Mouse (Mus musculus): ENCODE measurements around the gene Ceacam18. TPM values are rescaled to one million over a fixed set of nuclear protein-coding genes. Genes with fewer than 3 reads are reported as not detected.
A peak's percentile ranks its signal among the peaks of the same experiment; 100 is the strongest.
"Not testable (repeated sequence)": the region's sequence is repeated elsewhere in the genome, so short reads cannot be mapped to it uniquely, and the experiment has no call there.

The Ceacam18 gene
- polyA plus RNA-seq, 1 experiment from 2014 or later = not detected

GRCm38 (mm10) chr7:43671809-43672580 is 37.5 kb downstream of the Ceacam18 start, which contains the start of gene Ctu1:
Gene Ctu1, plus strand, starts transcription at chr7:43672016.
- H3K4me3 ChIP-seq = peak within 1 kb of the TSS; percentile 70
- ATAC-seq (replicated peaks) = peak; percentile 96
- H3K9ac ChIP-seq = peak within 1 kb of the TSS; percentile 70
- no peaks in the 10 kb centered on the region for H3K27me3 ChIP-seq (replicated peaks)
- H3K4me1 ChIP-seq = peaks cover 10% of the 10 kb centered on the region
- H3K36me3 ChIP-seq (replicated peaks) = peaks cover 23% of the 10 kb centered on the region
- H3K9me3 ChIP-seq = 0 out of 2 replicates have a peak, but pooled peaks cover 6% of the 10 kb centered on the region
- H3K4me2 ChIP-seq = peak within 1 kb of the TSS; percentile 84
- peak within 1 kb of the TSS; percentile 67 for H3K27ac ChIP-seq
- under 1% methylated on average over 26 of the region's 26 CpGs for WGBS

- Histone ChIP-seq H3K4me3 (peak overlapping the region; percentile 70), H3K4me2 (peak overlapping the region; percentile 84), H3K9me3 (0 out of 2 replicates have a peak, but pooled peaks cover 6% of the 10 kb centered on the region), H3K4me1 (peaks cover 10% of the 10 kb centered on the region), H3K27me3 (replicated peaks) (no peaks in the 10 kb centered on the region), H3K9ac (peak overlapping the region; percentile 70), H3K36me3 (replicated peaks) (peaks cover 30% of the 10 kb centered on the region), H3K27ac (peak overlapping the region; percentile 67)
- peak; percentile 8 for ATAC-seq (replicated peaks)
- 14% methylated on average over 10 of the region's 10 CpGs for WGBS
Observed at GRCm38 (mm10) chr7:43672581-43673260, 38.2 kb downstream of the Ceacam18 start.

- Histone ChIP-seq H3K4me2 (no peak overlapping the region), H3K27me3 (replicated peaks) (no peaks in the 10 kb centered on the region), H3K36me3 (replicated peaks) (peaks cover 35% of the 10 kb centered on the region), H3K4me1 (peaks cover 10% of the 10 kb centered on the region), H3K4me3 (no peak overlapping the region), H3K9me3 (0 out of 2 replicates have a peak, but pooled peaks cover 6% of the 10 kb centered on the region), H3K27ac (no peak overlapping the region), H3K9ac (no peak overlapping the region)
- no peak for ATAC-seq (replicated peaks)
- 92% methylated on average over 32 of the region's 32 CpGs for WGBS
Observed at GRCm38 (mm10) chr7:43675091-43675490, 40.6 kb downstream of the Ceacam18 start.

GRCm38 (mm10) chr7:43678517-43678916 is 44.0 kb downstream of the Ceacam18 start:
- no peak overlapping the region for H3K4me2 ChIP-seq
- no peak overlapping the region for H3K4me3 ChIP-seq
- no peaks in the 10 kb centered on the region for H3K27me3 ChIP-seq (replicated peaks)
- H3K9ac ChIP-seq = no peak overlapping the region
- H3K4me1 ChIP-seq = no peaks in the 10 kb centered on the region
- H3K36me3 ChIP-seq (replicated peaks) = peaks cover 35% of the 10 kb centered on the region
- no peak overlapping the region for H3K27ac ChIP-seq
- 0 out of 2 replicates have a peak, but pooled peaks cover 6% of the 10 kb centered on the region for H3K9me3 ChIP-seq
- ATAC-seq (replicated peaks) = no peak

GRCm38 (mm10) chr7:43680960-43681359 is 46.5 kb downstream of the Ceacam18 start:
- Histone ChIP-seq H3K27ac (no peak overlapping the region), H3K36me3 (replicated peaks) (peaks cover 23% of the 10 kb centered on the region), H3K4me3 (no peak overlapping the region), H3K9me3 (0 out of 2 replicates have a peak, but pooled peaks cover 6% of the 10 kb centered on the region), H3K9ac (no peak overlapping the region), H3K4me1 (no peaks in the 10 kb centered on the region), H3K27me3 (replicated peaks) (no peaks in the 10 kb centered on the region), H3K4me2 (no peak overlapping the region)
- peak; percentile 38; the same call in 1 of the 2 replicates for ATAC-seq (replicated peaks)
- WGBS = 17% methylated on average over 5 of the region's 5 CpGs

GRCm38 (mm10) chr7:43682511-43682910 is 48.0 kb downstream of the Ceacam18 start:
- H3K4me2 ChIP-seq; ATAC-seq (replicated peaks); H3K36me3 ChIP-seq (replicated peaks); H3K4me3 ChIP-seq; H3K27ac ChIP-seq; H3K9me3 ChIP-seq; H3K4me1 ChIP-seq; H3K9ac ChIP-seq; H3K27me3 ChIP-seq (replicated peaks): not testable (repeated sequence)
- 16% methylated on average over 1 of the region's 1 CpGs for WGBS

- 73% methylated on average over 7 of the region's 7 CpGs for WGBS
- no peak overlapping the region for H3K27ac ChIP-seq
- no peak overlapping the region for H3K4me3 ChIP-seq
- H3K4me2 ChIP-seq = no peak overlapping the region
- H3K36me3 ChIP-seq (replicated peaks) = no peaks in the 10 kb centered on the region
- no peaks in the 10 kb centered on the region for H3K4me1 ChIP-seq
- H3K9ac ChIP-seq = no peak overlapping the region
- no peak for ATAC-seq (replicated peaks)
- no peaks in the 10 kb centered on the region for H3K9me3 ChIP-seq
- H3K27me3 ChIP-seq (replicated peaks) = no peaks in the 10 kb centered on the region
Observed at GRCm38 (mm10) chr7:43685088-43685487, 50.6 kb downstream of the Ceacam18 start.

GRCm38 (mm10) chr7:43690118-43690517 is 55.6 kb downstream of the Ceacam18 start, which contains the start of gene Klk14:
Gene Klk14, plus strand, starts transcription at chr7:43690418.
- no peaks in the 10 kb centered on the region for H3K4me1 ChIP-seq

More at GRCm38 (mm10) chr7:43690118-43690517, 55.6 kb downstream of the Ceacam18 start, which contains the start of gene Klk14:
- ATAC-seq (replicated peaks) = no peak
- Histone ChIP-seq H3K27ac (no peak within 1 kb of the TSS), H3K4me3 (no peak within 1 kb of the TSS), H3K9me3 (no peaks in the 10 kb centered on the region), H3K27me3 (replicated peaks) (no peaks in the 10 kb centered on the region), H3K4me2 (no peak within 1 kb of the TSS), H3K9ac (no peak within 1 kb of the TSS), H3K36me3 (replicated peaks) (no peaks in the 10 kb centered on the region)

Other genes with a start within 250 kb of the Ceacam18 start
- gene Siglecg, start 226.5 kb upstream of the Ceacam18 start, polyA plus RNA-seq (2015; fragmentation: Nextera tagmentation; extraction: Ambion mirVana) = 0.05 TPM in 1 of 2 replicates, not detected in the other
- gene Lim2, start 207.0 kb upstream of the Ceacam18 start, polyA plus RNA-seq (2015; fragmentation: Nextera tagmentation; extraction: Ambion mirVana) = not detected in 2 replicates
- gene Nkg7, start 197.6 kb upstream of the Ceacam18 start, polyA plus RNA-seq (2015; fragmentation: Nextera tagmentation; extraction: Ambion mirVana) = 0.25 TPM in 1 of 2 replicates, not detected in the other
- not detected in 2 replicates for gene Cldnd2, start 193.9 kb upstream of the Ceacam18 start, polyA plus RNA-seq (2015; fragmentation: Nextera tagmentation; extraction: Ambion mirVana)
- 117 and 130 TPM in 2 replicates for gene Etfb, start 190.6 kb upstream of the Ceacam18 start, polyA plus RNA-seq (2015; fragmentation: Nextera tagmentation; extraction: Ambion mirVana)
- gene Gm45233, start 190.6 kb upstream of the Ceacam18 start, polyA plus RNA-seq (2015; fragmentation: Nextera tagmentation; extraction: Ambion mirVana) = not detected in 2 replicates
- 15.6 and 16.0 TPM in 2 replicates for gene Vsig10l, start 171.6 kb upstream of the Ceacam18 start, polyA plus RNA-seq (2015; fragmentation: Nextera tagmentation; extraction: Ambion mirVana)
- 9.7 and 10.0 TPM in 2 replicates for gene Iglon5, start 144.6 kb upstream of the Ceacam18 start, polyA plus RNA-seq (2015; fragmentation: Nextera tagmentation; extraction: Ambion mirVana)
- gene 4931406B18Rik, start 128.8 kb upstream of the Ceacam18 start, polyA plus RNA-seq (2015; fragmentation: Nextera tagmentation; extraction: Ambion mirVana) = 0.06 TPM in 1 of 2 replicates, not detected in the other
- gene Cd33, start 90.3 kb upstream of the Ceacam18 start, polyA plus RNA-seq (2015; fragmentation: Nextera tagmentation; extraction: Ambion mirVana) = 0.41 and 0.95 TPM in 2 replicates
- gene Zfp658, start 72.5 kb upstream of the Ceacam18 start, polyA plus RNA-seq (2015; fragmentation: Nextera tagmentation; extraction: Ambion mirVana) = 9.5 and 10.4 TPM in 2 replicates
- gene Zfp719, start 55.1 kb upstream of the Ceacam18 start, polyA plus RNA-seq (2015; fragmentation: Nextera tagmentation; extraction: Ambion mirVana) = 14.6 and 15.3 TPM in 2 replicates
- 0.33 and 0.43 TPM in 2 replicates for gene Zfp819, start 27.5 kb upstream of the Ceacam18 start, polyA plus RNA-seq (2015; fragmentation: Nextera tagmentation; extraction: Ambion mirVana)
- gene Siglece, start 25.5 kb downstream of the Ceacam18 start, polyA plus RNA-seq (2015; fragmentation: Nextera tagmentation; extraction: Ambion mirVana) = 0.47 and 0.53 TPM in 2 replicates
- 27.6 and 33.8 TPM in 2 replicates for gene Ctu1, start 37.3 kb downstream of the Ceacam18 start, polyA plus RNA-seq (2015; fragmentation: Nextera tagmentation; extraction: Ambion mirVana)
- gene Klk14, start 55.7 kb downstream of the Ceacam18 start, polyA plus RNA-seq (2015; fragmentation: Nextera tagmentation; extraction: Ambion mirVana) = not detected in 2 replicates
- 0.13 and 0.21 TPM in 2 replicates for gene Klk13, start 77.9 kb downstream of the Ceacam18 start, polyA plus RNA-seq (2015; fragmentation: Nextera tagmentation; extraction: Ambion mirVana)
- not detected in 2 replicates for gene Klk12, start 134.2 kb downstream of the Ceacam18 start, polyA plus RNA-seq (2015; fragmentation: Nextera tagmentation; extraction: Ambion mirVana)
- 0.17 TPM in 1 of 2 replicates, not detected in the other for gene Klk11, start 139.9 kb downstream of the Ceacam18 start, polyA plus RNA-seq (2015; fragmentation: Nextera tagmentation; extraction: Ambion mirVana)
- gene Klk10, start 146.3 kb downstream of the Ceacam18 start, polyA plus RNA-seq (2015; fragmentation: Nextera tagmentation; extraction: Ambion mirVana) = 0.12 and 0.17 TPM in 2 replicates
- 0.12 and 0.27 TPM in 2 replicates for gene Klk9, start 157.2 kb downstream of the Ceacam18 start, polyA plus RNA-seq (2015; fragmentation: Nextera tagmentation; extraction: Ambion mirVana)
- 7.3 and 10.0 TPM in 2 replicates for gene Klk8, start 162.9 kb downstream of the Ceacam18 start, polyA plus RNA-seq (2015; fragmentation: Nextera tagmentation; extraction: Ambion mirVana)
- gene Klk7, start 176.6 kb downstream of the Ceacam18 start, polyA plus RNA-seq (2015; fragmentation: Nextera tagmentation; extraction: Ambion mirVana) = not detected in 2 replicates
- not detected in 2 replicates for gene Klk6, start 189.8 kb downstream of the Ceacam18 start, polyA plus RNA-seq (2015; fragmentation: Nextera tagmentation; extraction: Ambion mirVana)
- not detected in 2 replicates for gene Klk5, start 207.3 kb downstream of the Ceacam18 start, polyA plus RNA-seq (2015; fragmentation: Nextera tagmentation; extraction: Ambion mirVana)
- gene Klk4, start 246.5 kb downstream of the Ceacam18 start, polyA plus RNA-seq (2015; fragmentation: Nextera tagmentation; extraction: Ambion mirVana) = 0.18 TPM in 1 of 2 replicates, not detected in the other

Measured in midbrain, embryonic 15.5 days (tissue).